Mouse (Mus musculus) ES-E14 (cell line): Measurements from ENCODE around the gene Adamtsl4. TPM values are rescaled to one million over a fixed set of nuclear protein-coding genes. Genes with fewer than 3 reads are reported as not detected.

Source experiments
- DNase-seq: peaks from one replicate; pipeline ENCODE4 v3.0.0-alpha.2; 2013; ENCODE audit warnings: low read depth, low spot score
- H3K27ac ChIP-seq: 2 replicates; pipeline ENCODE4 v1.5.1; 2012; ENCODE audit warnings: low read depth, mild to moderate bottlenecking, low read length, moderate library complexity, mixed read lengths; ENCODE audit not compliant: poor library complexity, insufficient read depth, severe bottlenecking
- H3K36me3 ChIP-seq: 2 replicates; pipeline ENCODE4 v1.6.1; 2012; ENCODE audit warnings: mild to moderate bottlenecking, low read length, moderate library complexity, mixed read lengths; ENCODE audit not compliant: control insufficient read depth, poor library complexity, insufficient read depth, severe bottlenecking
- H3K4me1 ChIP-seq, 2 experiments: fragments of 150-350 bp in 1 of 2; sonication (generic) in 1 of 2; 2 replicates each; pipeline ENCODE4 v1.6.1; 2012; ENCODE audit warnings: low read length in 2 of 2, mild to moderate bottlenecking in 1 of 2, mixed read lengths in 1 of 2; ENCODE audit not compliant: control insufficient read depth in 2 of 2, insufficient read depth in 2 of 2, poor library complexity in 1 of 2
- H3K4me3 ChIP-seq, 2 experiments: fragments of 150-350 bp in 1 of 2; sonication (generic) in 1 of 2; 2 replicates each; pipeline ENCODE4 v1.5.1; 2012; ENCODE audit warnings: low read length in 2 of 2, low read depth in 1 of 2, mild to moderate bottlenecking in 1 of 2, mixed read lengths in 1 of 2; ENCODE audit not compliant: insufficient read depth in 1 of 2, poor library complexity in 1 of 2, severe bottlenecking in 1 of 2
- H3K9ac ChIP-seq: 2 replicates; pipeline ENCODE4 v1.6.1; 2012; ENCODE audit warnings: low read depth, mild to moderate bottlenecking, low read length, mixed read lengths; ENCODE audit not compliant: poor library complexity, insufficient read depth, severe bottlenecking
- H3K9me3 ChIP-seq: fragments of 150-350 bp; sonication (generic); 2 replicates; pipeline ENCODE4 v1.6.1; 2012; ENCODE audit warnings: low read depth, mild to moderate bottlenecking, low read length; ENCODE audit not compliant: control insufficient read depth, insufficient read depth
- CHD2 ChIP-seq: IDR thresholded peaks from 2 replicates; pipeline ENCODE4 v1.6.1; 2014; ENCODE audit warnings: mild to moderate bottlenecking, low read depth, low read length, inconsistent platforms
- HCFC1 ChIP-seq: IDR thresholded peaks from 2 replicates; pipeline ENCODE4 v1.6.1; 2012; ENCODE audit warnings: low read length, inconsistent platforms, borderline replicate concordance; ENCODE audit not compliant: insufficient read depth
- MAFK ChIP-seq: IDR thresholded peaks from 2 replicates; pipeline ENCODE4 v1.6.1; 2014; ENCODE audit warnings: mild to moderate bottlenecking, low read depth, low read length, inconsistent platforms; ENCODE audit not compliant: insufficient read depth
- ZC3H11A ChIP-seq: IDR thresholded peaks from 2 replicates; pipeline ENCODE4 v1.6.1; 2012; ENCODE audit warnings: low read depth, mild to moderate bottlenecking, inconsistent platforms, low read length, borderline replicate concordance
- ZNF384 ChIP-seq: IDR thresholded peaks from 2 replicates; pipeline ENCODE4 v1.6.1; 2012; ENCODE audit warnings: low read depth, low read length, inconsistent platforms
- in situ Hi-C, 2 experiments: fragments of 600-800 bp; cut with MboI; formaldehyde crosslinking; loops; one replicate each; pipeline ENCODE4 v1.15.1; 2025; ENCODE audit warnings: low sequenced_read_pairs in 2 of 2, inconsistent platforms in 1 of 2; ENCODE audit not compliant: unreplicated experiment in 2 of 2
- total RNA-seq: library from RNA; depleted of rRNA; stranded (reverse); fragments of 300-350 nt; gene quantifications from 2 replicates; pipeline ENCODE4 v1.2.3, GENCODE M21; 2012

Gene Adamtsl4
- total RNA-seq, 1 experiment = 1.9 TPM

GRCm38 (mm10) chr3:95676745-95677419 is 10.8 kb downstream of the Adamtsl4 start:
- Histone ChIP-seq H3K4me1 (peaks cover 6 to 48% of the 10 kb centered on the region in 2 experiments), H3K9me3 (no peaks in the 10 kb centered on the region), H3K36me3 (no peaks in the 10 kb centered on the region), H3K27ac (peak overlapping the region; percentile 100), H3K4me3 (peak overlapping the region; percentile 31 to 37; a peak in 3 of 4 replicates), H3K9ac (peak overlapping the region; percentile 67)
- in situ Hi-C loops = no loop called here
- no peak for TF ChIP-seq ZNF384
- no peak for TF ChIP-seq CHD2
- no peak for TF ChIP-seq MAFK
- no peak for TF ChIP-seq ZC3H11A
- TF ChIP-seq HCFC1 = no peak
- DNase-seq = no peak

GRCm38 (mm10) chr3:95675301-95676092 is 12.2 kb downstream of the Adamtsl4 start:
- peak; percentile 89 for DNase-seq
- in situ Hi-C loops = no loop called here
- TF ChIP-seq HCFC1 (peak; percentile 69; the same call in 1 of the 2 replicates), ZNF384 (no peak), CHD2 (no peak), ZC3H11A (peak; percentile 61), MAFK (0 out of 2 replicates have a peak, but pooled peaks have one; percentile 39)
- peak overlapping the region; percentile 81 for H3K9ac ChIP-seq
- no peaks in the 10 kb centered on the region for H3K9me3 ChIP-seq
- H3K4me1 ChIP-seq = peaks cover 2 to 45% of the 10 kb centered on the region in 2 experiments
- H3K36me3 ChIP-seq = no peaks in the 10 kb centered on the region; the same call in 1 of the 2 replicates
- H3K27ac ChIP-seq = peak overlapping the region; percentile 100
- H3K4me3 ChIP-seq = peak overlapping the region; percentile 31 to 35

GRCm38 (mm10) chr3:95674812-95675211 is 12.9 kb downstream of the Adamtsl4 start:
- peak overlapping the region; percentile 26 to 35 for H3K4me3 ChIP-seq
- H3K36me3 ChIP-seq = no peaks in the 10 kb centered on the region; the same call in 1 of the 2 replicates
- H3K27ac ChIP-seq = peak overlapping the region; percentile 100
- DNase-seq = peak; percentile 75
- H3K4me1 ChIP-seq = peaks cover 2 to 41% of the 10 kb centered on the region in 2 experiments
- peak overlapping the region; percentile 81 for H3K9ac ChIP-seq
- in situ Hi-C loops = no loop called here
- TF ChIP-seq CHD2 (peak; percentile 37; the same call in 1 of the 2 replicates), ZNF384 (no peak), HCFC1 (peak; percentile 54; the same call in 1 of the 2 replicates)
- H3K9me3 ChIP-seq = no peaks in the 10 kb centered on the region

- Histone ChIP-seq H3K27ac (peak overlapping the region; percentile 100), H3K4me1 (peaks cover 3 to 42% of the 10 kb centered on the region in 2 experiments), H3K36me3 (peaks cover under 1% of the 10 kb centered on the region; the same call in 1 of the 2 replicates), H3K9me3 (no peaks in the 10 kb centered on the region), H3K9ac (peak overlapping the region; percentile 84), H3K4me3 (peak overlapping the region; percentile 10 to 60)
- DNase-seq = peak; percentile 87
- in situ Hi-C loops = no loop called here
- TF ChIP-seq HCFC1 = no peak
- TF ChIP-seq ZC3H11A = no peak
- no peak for TF ChIP-seq CHD2
- no peak for TF ChIP-seq MAFK
- TF ChIP-seq ZNF384 = no peak
Measured at GRCm38 (mm10) chr3:95674236-95674635, 13.5 kb downstream of the Adamtsl4 start.
